Mouse (Mus musculus): ENCODE measurements around the gene Celf2. TPM values are rescaled to one million over a fixed set of nuclear protein-coding genes. Genes with fewer than 3 reads are reported as not detected.

Gene Celf2
- polyA plus RNA-seq, 1 experiment from 2014 or later, result 16.5 TPM

DNA sequence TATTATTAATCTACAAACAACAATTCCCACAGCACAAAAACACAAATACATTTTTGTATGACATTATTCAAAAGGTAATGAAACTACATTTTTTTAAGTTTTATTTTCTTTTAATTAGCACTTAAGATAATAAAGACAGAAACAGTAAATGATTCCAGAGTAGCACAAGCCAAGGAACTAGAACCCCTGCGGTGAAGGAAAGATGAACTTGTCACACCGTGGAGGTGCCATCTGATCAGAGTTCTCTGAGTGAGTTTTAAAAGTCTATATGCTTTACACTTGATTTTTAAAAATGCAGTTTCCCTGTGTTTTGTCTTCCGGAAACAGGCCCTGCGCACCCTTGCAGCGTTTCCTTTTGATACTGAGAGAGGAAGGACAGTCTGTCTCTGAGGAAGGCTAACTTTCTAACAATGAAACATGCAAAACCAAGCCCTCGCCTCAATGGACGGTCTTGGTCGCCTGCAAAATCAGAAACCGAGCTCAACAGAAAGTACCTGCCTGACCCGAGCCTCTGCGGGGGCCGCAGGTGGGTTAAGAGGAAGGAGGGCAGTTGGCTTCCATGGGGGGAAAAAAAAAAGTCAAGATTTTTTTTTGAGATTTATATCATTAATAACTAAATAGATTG lies 966.7 kb downstream of the Celf2 start:
- WGBS, result 87% methylated on average over 12 of the region's 12 CpGs
- Histone ChIP-seq H3K4me1 (ENCODE audit: insufficient read depth, low read length) (peaks cover 8% of the 10 kb centered on the region; the same call in 1 of the 2 replicates), H3K27ac (ENCODE audit: low read length) (no peak overlapping the region), H3K27me3 (ENCODE audit: insufficient read depth, low read length) (no peaks in the 10 kb centered on the region), H3K36me3 (ENCODE audit: insufficient read depth, low read length) (no peaks in the 10 kb centered on the region), H3K9me3 (ENCODE audit: low read length) (no peaks in the 10 kb centered on the region), H3K4me2 (replicated peaks; ENCODE audit: low read depth, low read length) (no peak overlapping the region), H3K4me3 (ENCODE audit: low read length) (no peak overlapping the region), H3K9ac (replicated peaks; ENCODE audit: low read length) (no peak overlapping the region)
- no peak for ATAC-seq (ENCODE audit: low FRiP score, low TSS enrichment)

DNA sequence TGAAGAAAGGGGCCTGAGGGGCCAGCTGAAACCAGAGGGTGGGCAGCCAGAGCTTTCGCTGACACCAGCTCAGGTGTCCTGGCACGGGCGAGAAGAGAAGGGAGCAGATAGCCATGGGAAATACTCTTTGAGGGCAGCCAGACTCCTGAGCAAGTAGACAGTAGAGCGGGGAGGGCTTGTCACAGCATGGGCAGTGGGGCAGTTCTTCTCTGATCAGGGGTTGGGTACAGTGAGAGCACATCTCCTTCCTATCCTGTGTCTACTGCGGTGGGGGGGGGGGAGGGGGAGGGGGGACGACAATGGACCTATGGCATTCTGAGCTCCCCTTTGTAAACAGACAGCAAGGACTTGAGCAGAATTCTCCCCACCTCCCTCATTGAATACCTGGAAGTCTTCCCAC lies 968.5 kb downstream of the Celf2 start:
- H3K9me3 ChIP-seq (ENCODE audit: low read length), result no peaks in the 10 kb centered on the region
- H3K4me1 ChIP-seq (ENCODE audit: insufficient read depth, low read length), result no peaks in the 10 kb centered on the region; the same call in 1 of the 2 replicates
- no peaks in the 10 kb centered on the region for H3K27me3 ChIP-seq (ENCODE audit: insufficient read depth, low read length)
- H3K4me3 ChIP-seq (ENCODE audit: low read length), result no peak overlapping the region
- H3K9ac ChIP-seq (replicated peaks; ENCODE audit: low read length), result no peak overlapping the region
- no peak overlapping the region for H3K4me2 ChIP-seq (replicated peaks; ENCODE audit: low read depth, low read length)
- ATAC-seq (ENCODE audit: low FRiP score, low TSS enrichment), result peak; percentile 31; the same call in 1 of the 2 replicates
- H3K36me3 ChIP-seq (ENCODE audit: insufficient read depth, low read length), result no peaks in the 10 kb centered on the region
- WGBS, result 85% methylated on average over 5 of the region's 6 CpGs
- H3K27ac ChIP-seq (ENCODE audit: low read length), result no peak overlapping the region

- Histone ChIP-seq H3K27me3 (ENCODE audit: insufficient read depth, low read length) (no peaks in the 10 kb centered on the region), H3K36me3 (ENCODE audit: insufficient read depth, low read length) (no peaks in the 10 kb centered on the region), H3K4me2 (replicated peaks; ENCODE audit: low read depth, low read length) (no peak overlapping the region), H3K4me3 (ENCODE audit: low read length) (no peak overlapping the region), H3K4me1 (ENCODE audit: insufficient read depth, low read length) (no peaks in the 10 kb centered on the region), H3K9ac (replicated peaks; ENCODE audit: low read length) (no peak overlapping the region), H3K27ac (ENCODE audit: low read length) (no peak overlapping the region), H3K9me3 (ENCODE audit: low read length) (no peaks in the 10 kb centered on the region)
- ATAC-seq (ENCODE audit: low FRiP score, low TSS enrichment), result peak; percentile 76; the same call in 1 of the 2 replicates
- 48% methylated on average over 11 of the region's 11 CpGs for WGBS
These were observed 969.3 kb downstream of the Celf2 start for GRCm38 (mm10) chr2:6540092-6540491.

DNA sequence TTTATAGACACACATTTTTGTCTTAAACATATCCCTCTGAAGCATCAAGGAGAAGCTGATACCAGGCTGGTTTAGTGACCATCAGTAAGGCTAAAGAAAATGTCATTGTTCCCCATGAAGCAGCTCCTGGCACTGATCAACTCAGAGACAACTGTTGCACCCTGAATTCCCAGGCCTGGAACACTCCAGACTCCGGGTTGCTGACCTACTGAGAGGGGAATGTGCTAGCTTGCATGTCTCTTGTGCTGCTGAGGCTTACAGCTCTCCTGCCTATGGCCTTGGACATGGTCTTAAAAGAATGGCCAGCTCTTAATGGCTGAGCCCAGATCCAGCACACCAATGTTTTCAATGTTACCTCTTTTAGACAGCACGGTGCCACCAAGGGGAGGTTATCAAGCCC lies 970.9 kb downstream of the Celf2 start:
- WGBS, result 76% methylated on average over 2 of the region's 2 CpGs
- no peak overlapping the region for H3K4me2 ChIP-seq (replicated peaks; ENCODE audit: low read depth, low read length)
- no peaks in the 10 kb centered on the region for H3K36me3 ChIP-seq (ENCODE audit: insufficient read depth, low read length)
- no peak overlapping the region for H3K9ac ChIP-seq (replicated peaks; ENCODE audit: low read length)
- H3K4me1 ChIP-seq (ENCODE audit: insufficient read depth, low read length), result no peaks in the 10 kb centered on the region
- no peaks in the 10 kb centered on the region for H3K27me3 ChIP-seq (ENCODE audit: insufficient read depth, low read length)
- no peak overlapping the region for H3K27ac ChIP-seq (ENCODE audit: low read length)
- H3K9me3 ChIP-seq (ENCODE audit: low read length), result no peaks in the 10 kb centered on the region
- no peak for ATAC-seq (ENCODE audit: low FRiP score, low TSS enrichment)
- H3K4me3 ChIP-seq (ENCODE audit: low read length), result no peak overlapping the region

DNA sequence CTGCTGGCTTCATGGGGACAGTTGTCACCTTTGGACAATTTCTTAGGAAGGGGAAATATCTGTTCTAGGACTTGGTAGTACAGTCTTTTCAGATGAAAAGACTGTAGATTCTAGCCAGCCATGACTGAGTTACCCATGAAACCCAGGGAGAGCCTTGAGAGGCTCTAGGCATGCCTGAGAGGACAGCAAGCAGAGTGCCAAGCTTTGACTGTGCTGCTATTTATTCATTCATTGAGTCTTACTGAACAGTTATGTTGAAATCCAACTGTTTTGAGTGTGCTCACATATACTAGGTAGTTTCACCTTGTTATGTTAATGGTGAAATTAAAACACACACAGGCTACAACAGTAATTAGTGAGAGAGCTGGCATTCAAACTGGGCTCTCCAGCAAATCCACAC lies 971.3 kb downstream of the Celf2 start:
- Histone ChIP-seq H3K27ac (ENCODE audit: low read length) (no peak overlapping the region), H3K36me3 (ENCODE audit: insufficient read depth, low read length) (no peaks in the 10 kb centered on the region), H3K9ac (replicated peaks; ENCODE audit: low read length) (no peak overlapping the region), H3K4me1 (ENCODE audit: insufficient read depth, low read length) (no peaks in the 10 kb centered on the region), H3K4me2 (replicated peaks; ENCODE audit: low read depth, low read length) (no peak overlapping the region), H3K4me3 (ENCODE audit: low read length) (no peak overlapping the region), H3K9me3 (ENCODE audit: low read length) (no peaks in the 10 kb centered on the region), H3K27me3 (ENCODE audit: insufficient read depth, low read length) (no peaks in the 10 kb centered on the region)
- no peak for ATAC-seq (ENCODE audit: low FRiP score, low TSS enrichment)

- H3K9ac ChIP-seq (replicated peaks; ENCODE audit: low read length), result no peak overlapping the region
- H3K36me3 ChIP-seq (ENCODE audit: insufficient read depth, low read length), result no peaks in the 10 kb centered on the region
- 79% methylated on average over 3 of the region's 3 CpGs for WGBS
- H3K27me3 ChIP-seq (ENCODE audit: insufficient read depth, low read length), result no peaks in the 10 kb centered on the region
- H3K27ac ChIP-seq (ENCODE audit: low read length), result no peak overlapping the region
- no peak overlapping the region for H3K4me2 ChIP-seq (replicated peaks; ENCODE audit: low read depth, low read length)
- H3K9me3 ChIP-seq (ENCODE audit: low read length), result no peaks in the 10 kb centered on the region
- ATAC-seq (ENCODE audit: low FRiP score, low TSS enrichment), result no peak
- H3K4me1 ChIP-seq (ENCODE audit: insufficient read depth, low read length), result no peaks in the 10 kb centered on the region
- H3K4me3 ChIP-seq (ENCODE audit: low read length), result no peak overlapping the region
These were observed 972.0 kb downstream of the Celf2 start for GRCm38 (mm10) chr2:6537326-6537725.

DNA sequence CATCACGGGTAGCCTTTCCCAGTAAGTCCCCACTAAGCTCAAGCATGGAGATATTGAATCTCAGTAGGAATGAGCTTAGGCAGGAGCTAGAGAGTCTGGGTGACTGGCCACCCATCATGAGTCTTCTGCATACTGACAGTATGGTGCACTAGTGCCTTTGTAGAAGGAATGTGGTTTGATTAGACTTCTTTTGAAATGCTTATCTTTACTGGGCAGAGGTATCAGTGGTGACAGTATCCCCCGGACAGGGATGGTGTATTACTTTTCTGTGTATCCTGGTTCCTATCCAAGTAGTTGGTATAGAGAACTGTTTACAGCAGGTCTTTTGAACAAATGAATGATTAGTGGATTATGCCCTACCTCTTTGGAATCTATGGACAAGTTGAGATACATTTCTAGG lies 973.0 kb downstream of the Celf2 start:
- WGBS, result 80% methylated on average over 2 of the region's 2 CpGs
- H3K4me1 ChIP-seq (ENCODE audit: insufficient read depth, low read length), result no peaks in the 10 kb centered on the region
- H3K36me3 ChIP-seq (ENCODE audit: insufficient read depth, low read length), result no peaks in the 10 kb centered on the region
- no peak overlapping the region for H3K4me3 ChIP-seq (ENCODE audit: low read length)
- no peak overlapping the region for H3K27ac ChIP-seq (ENCODE audit: low read length)
- ATAC-seq (ENCODE audit: low FRiP score, low TSS enrichment), result no peak
- H3K27me3 ChIP-seq (ENCODE audit: insufficient read depth, low read length), result no peaks in the 10 kb centered on the region
- no peak overlapping the region for H3K4me2 ChIP-seq (replicated peaks; ENCODE audit: low read depth, low read length)
- H3K9ac ChIP-seq (replicated peaks; ENCODE audit: low read length), result no peak overlapping the region
- H3K9me3 ChIP-seq (ENCODE audit: low read length), result no peaks in the 10 kb centered on the region

DNA sequence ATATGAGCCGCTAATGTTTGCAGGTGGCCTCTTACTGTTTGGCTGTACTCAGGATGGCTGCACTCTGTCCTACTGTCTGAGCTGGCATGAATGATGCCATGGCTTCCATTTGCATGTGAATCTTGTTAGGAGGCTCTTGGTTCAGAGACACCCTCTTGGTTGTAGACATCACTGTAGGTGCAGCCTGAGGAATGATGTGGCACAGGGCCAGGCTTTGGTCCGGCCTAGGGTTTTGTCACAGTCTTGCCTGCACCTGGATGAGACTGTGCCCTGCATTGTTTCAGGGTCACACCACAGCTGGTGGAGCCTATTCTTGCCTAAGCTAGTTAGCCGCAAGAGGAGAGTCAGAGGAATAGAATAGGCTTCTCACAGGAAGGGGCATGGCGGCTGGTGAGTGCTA lies 977.0 kb downstream of the Celf2 start:
- WGBS, result 86% methylated on average over 4 of the region's 4 CpGs
- no peak overlapping the region for H3K27ac ChIP-seq (ENCODE audit: low read length)
- H3K4me3 ChIP-seq (ENCODE audit: low read length), result no peak overlapping the region
- H3K9me3 ChIP-seq (ENCODE audit: low read length), result no peaks in the 10 kb centered on the region
- H3K27me3 ChIP-seq (ENCODE audit: insufficient read depth, low read length), result no peaks in the 10 kb centered on the region
- H3K36me3 ChIP-seq (ENCODE audit: insufficient read depth, low read length), result no peaks in the 10 kb centered on the region
- no peak for ATAC-seq (ENCODE audit: low FRiP score, low TSS enrichment)
- no peaks in the 10 kb centered on the region for H3K4me1 ChIP-seq (ENCODE audit: insufficient read depth, low read length)
- no peak overlapping the region for H3K4me2 ChIP-seq (replicated peaks; ENCODE audit: low read depth, low read length)
- no peak overlapping the region for H3K9ac ChIP-seq (replicated peaks; ENCODE audit: low read length)

- no peak for ATAC-seq (ENCODE audit: low FRiP score, low TSS enrichment)
- Histone ChIP-seq H3K4me2 (replicated peaks; ENCODE audit: low read depth, low read length) (no peak overlapping the region), H3K9ac (replicated peaks; ENCODE audit: low read length) (no peak overlapping the region), H3K27me3 (ENCODE audit: insufficient read depth, low read length) (no peaks in the 10 kb centered on the region), H3K4me1 (ENCODE audit: insufficient read depth, low read length) (no peaks in the 10 kb centered on the region), H3K9me3 (ENCODE audit: low read length) (no peaks in the 10 kb centered on the region), H3K27ac (ENCODE audit: low read length) (no peak overlapping the region), H3K36me3 (ENCODE audit: insufficient read depth, low read length) (no peaks in the 10 kb centered on the region), H3K4me3 (ENCODE audit: low read length) (no peak overlapping the region)
- WGBS, result 92% methylated on average over 2 of the region's 2 CpGs
These were observed 981.3 kb downstream of the Celf2 start for GRCm38 (mm10) chr2:6528076-6528475.

DNA sequence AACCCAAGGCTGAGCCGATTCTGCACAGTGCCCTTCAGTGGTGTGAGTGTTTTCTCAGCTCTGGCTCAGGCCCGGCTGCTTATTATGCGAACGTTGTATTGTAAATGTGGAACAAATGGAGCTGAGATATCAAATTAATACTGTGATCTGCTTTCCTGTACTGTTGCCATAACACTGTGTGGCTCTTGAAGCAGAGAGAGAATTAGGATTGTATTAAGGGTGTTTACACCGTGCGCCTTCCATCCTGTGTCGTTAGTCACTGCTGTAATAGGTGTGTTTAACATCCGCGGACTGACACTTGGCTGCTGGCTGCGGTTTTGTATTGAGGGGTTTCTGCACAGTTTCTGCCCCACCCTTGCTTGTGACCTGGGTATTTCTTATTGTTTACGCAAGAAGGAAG lies 982.5 kb downstream of the Celf2 start:
- ATAC-seq (ENCODE audit: low FRiP score, low TSS enrichment), result no peak

More for the DNA sequence above, 982.5 kb downstream of the Celf2 start:
- WGBS, result 81% methylated on average over 11 of the region's 11 CpGs
- no peaks in the 10 kb centered on the region for H3K9me3 ChIP-seq (ENCODE audit: low read length)
- no peaks in the 10 kb centered on the region for H3K4me1 ChIP-seq (ENCODE audit: insufficient read depth, low read length)
- no peak overlapping the region for H3K9ac ChIP-seq (replicated peaks; ENCODE audit: low read length)
- H3K27me3 ChIP-seq (ENCODE audit: insufficient read depth, low read length), result no peaks in the 10 kb centered on the region
- no peak overlapping the region for H3K4me3 ChIP-seq (ENCODE audit: low read length)
- H3K36me3 ChIP-seq (ENCODE audit: insufficient read depth, low read length), result no peaks in the 10 kb centered on the region
- no peak overlapping the region for H3K27ac ChIP-seq (ENCODE audit: low read length)
- H3K4me2 ChIP-seq (replicated peaks; ENCODE audit: low read depth, low read length), result no peak overlapping the region

Data from kidney, embryonic 16.5 days (tissue).